Comparison of ENCODE assay signal across 22 mouse cellular contexts in genomic region chr16:97441967-97442366, GRCm38 (mm10). TPM values are rescaled to one million over a fixed set of nuclear protein-coding genes. Genes with fewer than 3 reads are reported as not detected.
DNase-seq lines count a peak whose midpoint lies in the region.
"Had no signal": no experiment of that assay in that cellular context is flagged by ENCODE, and none has a peak within 500 bp of the region (broad histone marks: within the 10 kb centered on the region; RNA-seq: fewer than 3 reads in every experiment).

No protein-coding gene starts in this region.

- DNase-seq in right cerebral cortex, adult 2 months (ENCODE audit: low spot score in 2 of 2) = peak; percentile 61 to 72
- no peak for DNase-seq in right cerebral cortex, postnatal 4 days
- DNase-seq in frontal cortex, adult 2 months (ENCODE audit: extremely low spot score in 1 of 2, low spot score in 1 of 2) = peak; percentile 36 to 69
- peak; percentile 15 to 54 for DNase-seq in left cerebral cortex, adult 8-10 months (ENCODE audit: low spot score in 2 of 2)
- DNase-seq in yolk sac, embryonic 10.5 days (ENCODE audit: low spot score) = peak; percentile 10
- DNase-seq in neural tube, embryonic 10.5 days (ENCODE audit: extremely low spot score, low spot score) = no peak
- DNase-seq in urinary bladder, postnatal 4 days (ENCODE audit: low spot score in 2 of 2) = no peak
- DNase-seq in embryo, embryonic 10 days (ENCODE audit: low spot score) = no peak
- DNase-seq: adrenal gland, adult 8-10 months; cerebellum, adult 8-10 months; cerebellum, postnatal 25 days; gastrocnemius, postnatal 10 days; heart, postnatal 10 days; kidney, adult 2 months; layer of hippocampus, postnatal 36 days; thymus, postnatal 25 days had no signal

RNA-seq across cellular contexts. Expression of gene Mx1, which starts 20.7 kb away (rescaled TPM):
- 0.71 and 1.5 TPM in 2 replicates for polyA plus RNA-seq in frontal cortex, adult 2 months (2012; rRNA removed)
- total RNA-seq in left cerebral cortex, adult 8-10 months (2022) = 1 to 10 TPM; 1.1 to 7.5 (median 2.6) TPM
- polyA plus RNA-seq: embryonic facial prominence, embryonic 11.5 days; forebrain, embryonic 13.5 days; G1E; hindbrain, embryonic 14.5 days; limb, embryonic 12.5 days; midbrain, embryonic 10.5 days had no signal

Comparison
In these comparisons a context has a peak if more than half of its experiments do, and no peak if none do; other contexts are left out.
1. DNase-seq: peak in right cerebral cortex, adult 2 months (2 of 2), frontal cortex, adult 2 months (2 of 2), left cerebral cortex, adult 8-10 months (2 of 2) and yolk sac, embryonic 10.5 days (single experiment); none in right cerebral cortex, postnatal 4 days (single experiment), neural tube, embryonic 10.5 days (single experiment), urinary bladder, postnatal 4 days (0 of 2) and embryo, embryonic 10 days (single experiment).